Mouse (Mus musculus): ENCODE data around the gene Olfr127. TPM values are rescaled to one million over a fixed set of nuclear protein-coding genes. Genes with fewer than 3 reads are reported as not detected.
"Not testable (repeated sequence)": the region's sequence is repeated elsewhere in the genome, so short reads cannot be mapped to it uniquely, and the experiment has no call there.

Olfr127 gene
- not detected in 2 replicates for polyA plus RNA-seq (2015; fragmentation: Nextera tagmentation; extraction: Ambion mirVana)

- Histone ChIP-seq H3K27ac (no peak within 1 kb of the TSS), H3K36me3 (ENCODE audit: poor library complexity, severe bottlenecking) (no peaks in the 10 kb centered on the region), H3K9ac (no peak within 1 kb of the TSS), H3K4me2 (no peak within 1 kb of the TSS), H3K9me3 (replicated peaks) (no peaks in the 10 kb centered on the region), H3K4me1 (no peaks in the 10 kb centered on the region), H3K4me3 (no peak within 1 kb of the TSS), H3K27me3 (no peaks in the 10 kb centered on the region)
- no peak for ATAC-seq
- 83% methylated on average over 1 of the region's 1 CpGs for WGBS
Observed at GRCm38 (mm10) chr17:37900137-37900536, at the start of gene Olfr127. TSS of gene Olfr127 (plus strand) at chr17:37900437.

GRCm38 (mm10) chr17:37863901-37864300, 36.3 kb upstream of the Olfr127 start:
- Histone ChIP-seq H3K27me3 (no peaks in the 10 kb centered on the region), H3K9me3 (replicated peaks) (peaks cover 3% of the 10 kb centered on the region; the same call in 1 of the 2 replicates), H3K27ac (no peak overlapping the region), H3K4me3 (no peak overlapping the region), H3K4me1 (no peaks in the 10 kb centered on the region), H3K36me3 (ENCODE audit: poor library complexity, severe bottlenecking) (no peaks in the 10 kb centered on the region), H3K9ac (no peak overlapping the region), H3K4me2 (no peak overlapping the region)
- ATAC-seq, result no peak
- 81% methylated on average over 2 of the region's 2 CpGs for WGBS

GRCm38 (mm10) chr17:37869676-37870205, 30.5 kb upstream of the Olfr127 start:
- Histone ChIP-seq H3K9me3 (replicated peaks) (no peaks in the 10 kb centered on the region), H3K9ac (no peak overlapping the region), H3K27ac (no peak overlapping the region), H3K4me3 (no peak overlapping the region), H3K4me2 (no peak overlapping the region), H3K4me1 (no peaks in the 10 kb centered on the region), H3K36me3 (ENCODE audit: poor library complexity, severe bottlenecking) (no peaks in the 10 kb centered on the region), H3K27me3 (no peaks in the 10 kb centered on the region)
- ATAC-seq, result no peak
- 15% methylated on average over 8 of the region's 8 CpGs for WGBS

GRCm38 (mm10) chr17:37873830-37874229, 26.4 kb upstream of the Olfr127 start:
- Histone ChIP-seq H3K27me3 (no peaks in the 10 kb centered on the region), H3K27ac (no peak overlapping the region), H3K9me3 (replicated peaks) (no peaks in the 10 kb centered on the region), H3K4me3 (no peak overlapping the region), H3K4me2 (no peak overlapping the region), H3K9ac (no peak overlapping the region), H3K4me1 (no peaks in the 10 kb centered on the region), H3K36me3 (ENCODE audit: poor library complexity, severe bottlenecking) (no peaks in the 10 kb centered on the region)
- 79% methylated on average over 3 of the region's 3 CpGs for WGBS
- ATAC-seq, result no peak

- H3K4me3 ChIP-seq; H3K36me3 ChIP-seq (ENCODE audit: poor library complexity, severe bottlenecking); H3K4me1 ChIP-seq; H3K9me3 ChIP-seq (replicated peaks); H3K27me3 ChIP-seq; H3K9ac ChIP-seq; ATAC-seq; H3K27ac ChIP-seq; H3K4me2 ChIP-seq: not testable (repeated sequence)
- 78% methylated on average over 8 of the region's 8 CpGs for WGBS
Observed at GRCm38 (mm10) chr17:37906821-37907220, 6.6 kb downstream of the Olfr127 start.

- no peak within 1 kb of the TSS for H3K9ac ChIP-seq
- no peaks in the 10 kb centered on the region for H3K36me3 ChIP-seq (ENCODE audit: poor library complexity, severe bottlenecking)
- no peak within 1 kb of the TSS for H3K27ac ChIP-seq
- no peak for ATAC-seq
- no peaks in the 10 kb centered on the region for H3K4me1 ChIP-seq
- H3K27me3 ChIP-seq, result no peaks in the 10 kb centered on the region
- no peak within 1 kb of the TSS for H3K4me3 ChIP-seq
- no peaks in the 10 kb centered on the region for H3K9me3 ChIP-seq (replicated peaks)
- H3K4me2 ChIP-seq, result no peak within 1 kb of the TSS
Observed at GRCm38 (mm10) chr17:37920248-37920647, 20.0 kb downstream of the Olfr127 start, which contains the start of gene Olfr128. TSS of gene Olfr128 (plus strand) at chr17:37920548.

- no peak within 1 kb of the TSS for H3K4me2 ChIP-seq
- no peak within 1 kb of the TSS for H3K9ac ChIP-seq
- ATAC-seq, result no peak
- WGBS, result 80% methylated on average over 2 of the region's 2 CpGs
- no peaks in the 10 kb centered on the region for H3K9me3 ChIP-seq (replicated peaks)
- H3K4me1 ChIP-seq, result no peaks in the 10 kb centered on the region
- no peaks in the 10 kb centered on the region for H3K27me3 ChIP-seq
- no peaks in the 10 kb centered on the region for H3K36me3 ChIP-seq (ENCODE audit: poor library complexity, severe bottlenecking)
- H3K27ac ChIP-seq, result no peak within 1 kb of the TSS
- H3K4me3 ChIP-seq, result no peak within 1 kb of the TSS
Observed at GRCm38 (mm10) chr17:37952979-37953378, 52.7 kb downstream of the Olfr127 start, which contains the start of gene Olfr761. TSS of gene Olfr761 (minus strand) at chr17:37953079.

Other genes starting within 250 kb of the Olfr127 start
- gene Olfr117, start 236.7 kb upstream of the Olfr127 start, polyA plus RNA-seq (2015; fragmentation: Nextera tagmentation; extraction: Ambion mirVana), result not detected in 2 replicates
- not detected in 2 replicates for gene Olfr118, start 233.4 kb upstream of the Olfr127 start, polyA plus RNA-seq (2015; fragmentation: Nextera tagmentation; extraction: Ambion mirVana)
- gene Olfr119, start 203.9 kb upstream of the Olfr127 start, polyA plus RNA-seq (2015; fragmentation: Nextera tagmentation; extraction: Ambion mirVana), result not detected in 2 replicates
- not detected in 2 replicates for gene Olfr120, start 178.6 kb upstream of the Olfr127 start, polyA plus RNA-seq (2015; fragmentation: Nextera tagmentation; extraction: Ambion mirVana)
- gene Olfr121, start 151.6 kb upstream of the Olfr127 start, polyA plus RNA-seq (2015; fragmentation: Nextera tagmentation; extraction: Ambion mirVana), result not detected in 2 replicates
- gene Olfr122, start 131.8 kb upstream of the Olfr127 start, polyA plus RNA-seq (2015; fragmentation: Nextera tagmentation; extraction: Ambion mirVana), result not detected in 2 replicates
- gene Olfr123, start 106.9 kb upstream of the Olfr127 start, polyA plus RNA-seq (2015; fragmentation: Nextera tagmentation; extraction: Ambion mirVana), result not detected in 2 replicates
- gene Olfr124, start 100.5 kb upstream of the Olfr127 start, polyA plus RNA-seq (2015; fragmentation: Nextera tagmentation; extraction: Ambion mirVana), result not detected in 2 replicates
- gene Olfr125, start 67.5 kb upstream of the Olfr127 start, polyA plus RNA-seq (2015; fragmentation: Nextera tagmentation; extraction: Ambion mirVana), result not detected in 2 replicates
- not detected in 2 replicates for gene Olfr126, start 53.0 kb upstream of the Olfr127 start, polyA plus RNA-seq (2015; fragmentation: Nextera tagmentation; extraction: Ambion mirVana)
- not detected in 2 replicates for gene Olfr128, start 20.1 kb downstream of the Olfr127 start, polyA plus RNA-seq (2015; fragmentation: Nextera tagmentation; extraction: Ambion mirVana)
- gene Olfr761, start 52.6 kb downstream of the Olfr127 start, polyA plus RNA-seq (2015; fragmentation: Nextera tagmentation; extraction: Ambion mirVana), result not detected in 2 replicates
- gene Olfr129, start 159.6 kb downstream of the Olfr127 start, polyA plus RNA-seq (2015; fragmentation: Nextera tagmentation; extraction: Ambion mirVana), result not detected in 2 replicates
- not detected in 2 replicates for gene Olfr130, start 163.5 kb downstream of the Olfr127 start, polyA plus RNA-seq (2015; fragmentation: Nextera tagmentation; extraction: Ambion mirVana)
- not detected in 2 replicates for gene Olfr131, start 188.3 kb downstream of the Olfr127 start, polyA plus RNA-seq (2015; fragmentation: Nextera tagmentation; extraction: Ambion mirVana)
- not detected in 2 replicates for gene Olfr132, start 234.1 kb downstream of the Olfr127 start, polyA plus RNA-seq (2015; fragmentation: Nextera tagmentation; extraction: Ambion mirVana)
- gene Olfr133, start 244.8 kb downstream of the Olfr127 start, polyA plus RNA-seq (2015; fragmentation: Nextera tagmentation; extraction: Ambion mirVana), result not detected in 2 replicates

All from forebrain, embryonic 13.5 days (tissue).